Mouse (Mus musculus) heart, adult 18-20 months (tissue): ENCODE results near the gene Fezf2. TPM values are rescaled to one million over a fixed set of nuclear protein-coding genes. Genes with fewer than 3 reads are reported as not detected.

Experiments
- DNase-seq, 2 experiments: peaks; one replicate each; pipeline ENCODE4 v3.0.0; 2021 to 2022; ENCODE audit warnings: mixed read lengths in 1 of 2
- total RNA-seq, 2 experiments: library from RNA; stranded (reverse); gene quantifications; 2 replicates each; pipeline ENCODE4 v1.2.3; 2021

Gene Fezf2
- total RNA-seq, 2 experiments from 2014 or later = not detected

GRCm38 (mm10) chr14:12342458-12343131, 5.4 kb downstream of the Fezf2 start:
- DNase-seq = no peak

- DNase-seq = no peak
These were observed 6.1 kb downstream of the Fezf2 start for GRCm38 (mm10) chr14:12341789-12342457.

GRCm38 (mm10) chr14:12341075-12341788, 6.8 kb downstream of the Fezf2 start:
- peak in 1 of 2 experiments; percentile 4 for DNase-seq

GRCm38 (mm10) chr14:12340238-12341074, 7.5 kb downstream of the Fezf2 start:
- peak in 1 of 2 experiments; percentile 2 for DNase-seq

- no peak for DNase-seq
These were observed 9.0 kb downstream of the Fezf2 start for GRCm38 (mm10) chr14:12338811-12339565.

GRCm38 (mm10) chr14:12337998-12338809, 9.8 kb downstream of the Fezf2 start:
- DNase-seq = no peak

- DNase-seq = no peak
These were observed 10.5 kb downstream of the Fezf2 start for GRCm38 (mm10) chr14:12337421-12337997.

GRCm38 (mm10) chr14:12334925-12335324, 13.1 kb downstream of the Fezf2 start:
- DNase-seq = no peak

- DNase-seq = no peak
These were observed 14.4 kb downstream of the Fezf2 start for GRCm38 (mm10) chr14:12333622-12334021.

- peak in 1 of 2 experiments; percentile 1 for DNase-seq
These were observed 44.9 kb downstream of the Fezf2 start for GRCm38 (mm10) chr14:12303106-12303505.

GRCm38 (mm10) chr14:12300677-12301076, 47.3 kb downstream of the Fezf2 start:
- no peak for DNase-seq

- DNase-seq = no peak
These were observed 47.7 kb downstream of the Fezf2 start for GRCm38 (mm10) chr14:12300275-12300674.

GRCm38 (mm10) chr14:12299654-12300053, 48.3 kb downstream of the Fezf2 start:
- no peak for DNase-seq

GRCm38 (mm10) chr14:12299171-12299570, 48.8 kb downstream of the Fezf2 start:
- DNase-seq = no peak

GRCm38 (mm10) chr14:12296391-12296790, 51.6 kb downstream of the Fezf2 start:
- no peak for DNase-seq

Other genes with a start within 250 kb of the Fezf2 start
- under 1 TPM in 1 of 2 experiments, not detected in 1; 0.13 TPM for gene Gm49355, start 64.2 kb downstream of the Fezf2 start, total RNA-seq
- gene 3830406C13Rik, start 64.0 kb downstream of the Fezf2 start, total RNA-seq = 10 to 100 TPM; 16.2 to 23.9 TPM